Mouse (Mus musculus): ENCODE data around the gene Chil3. TPM values are rescaled to one million over a fixed set of nuclear protein-coding genes. Genes with fewer than 3 reads are reported as not detected.

The Chil3 gene
- total RNA-seq, 2 experiments from 2014 or later, result 0.26 to 0.83 TPM

Other genes with a start within 250 kb of the Chil3 start
- gene I830077J02Rik, start 234.9 kb downstream of the Chil3 start, total RNA-seq (2021), result 1 to 10 TPM; 1.0 to 1.2 TPM
- 10 to 100 TPM; 44.0 to 66.5 TPM for gene Wdr77, start 208.2 kb downstream of the Chil3 start, total RNA-seq (2021)
- 100 to 1,000 TPM; 342 to 391 TPM for gene Atp5f1, start 207.5 kb downstream of the Chil3 start, total RNA-seq (2021)
- under 1 TPM; 0.48 to 0.93 TPM for gene Ovgp1, start 193.9 kb downstream of the Chil3 start, total RNA-seq (2021)
- gene Pifo, start 152.9 kb downstream of the Chil3 start, total RNA-seq (2021), result not detected
- not detected for gene Chil5, start 134.8 kb downstream of the Chil3 start, total RNA-seq (2021)
- gene Chia1, start 54.3 kb downstream of the Chil3 start, total RNA-seq (2021), result not detected
- gene Chil4, start 51.9 kb upstream of the Chil3 start, total RNA-seq (2021), result not detected
- not detected for gene Chil6, start 238.6 kb upstream of the Chil3 start, total RNA-seq (2021)

All from adrenal gland, adult 18-20 months (tissue).